Mouse (Mus musculus) MEL (cell line): ENCODE data around the gene Lama5. TPM values are rescaled to one million over a fixed set of nuclear protein-coding genes. Genes with fewer than 3 reads are reported as not detected.
A peak's percentile ranks its signal among the peaks of the same experiment; 100 is the strongest.

Experiments
- DNase-seq: peaks from one replicate; pipeline ENCODE4 v3.0.0; 2011; ENCODE audit warnings: low read depth, low spot score
- H3K27ac ChIP-seq: 2 replicates; pipeline ENCODE4 v1.5.1; 2012; ENCODE audit warnings: low read depth, mild to moderate bottlenecking, control low read depth, low read length, moderate library complexity; ENCODE audit not compliant: control insufficient read depth
- H3K27me3 ChIP-seq, 2 experiments: fragments of 150-350 bp in 1 of 2; sonication (generic) in 1 of 2; 2 replicates each; pipeline ENCODE4 v1.6.1; 2012; ENCODE audit warnings: low read length in 2 of 2, mild to moderate bottlenecking in 2 of 2, improper control_type of control experiment in 1 of 2, moderate library complexity in 1 of 2; ENCODE audit not compliant: insufficient read depth in 2 of 2, control insufficient read depth in 1 of 2
- H3K36me3 ChIP-seq, 2 experiments: 2 replicates each; pipeline ENCODE4 v1.6.1; 2012 to 2014; ENCODE audit warnings: low read length in 2 of 2, improper control_type of control experiment in 1 of 2, inconsistent platforms in 1 of 2, mild to moderate bottlenecking in 1 of 2; ENCODE audit not compliant: insufficient read depth in 2 of 2, control insufficient read depth in 1 of 2
- H3K4me1 ChIP-seq, 2 experiments: fragments of 150-350 bp in 1 of 2; sonication (generic) in 1 of 2; 2 replicates each; pipeline ENCODE4 v1.6.1; 2012; ENCODE audit warnings: low read length in 2 of 2, improper control_type of control experiment in 1 of 2, mild to moderate bottlenecking in 1 of 2; ENCODE audit not compliant: insufficient read depth in 2 of 2, control insufficient read depth in 1 of 2
- H3K4me3 ChIP-seq, 2 experiments: fragments of 150-350 bp in 1 of 2; sonication (generic) in 1 of 2; 2 replicates each; pipeline ENCODE4 v1.5.1; 2012; ENCODE audit warnings: low read depth in 2 of 2, low read length in 2 of 2, mild to moderate bottlenecking in 2 of 2, moderate library complexity in 2 of 2, control low read depth in 1 of 2, improper control_type of control experiment in 1 of 2; ENCODE audit not compliant: control insufficient read depth in 1 of 2, insufficient read depth in 1 of 2
- H3K79me2 ChIP-seq: 2 replicates; pipeline ENCODE4 v1.6.1; 2012; ENCODE audit warnings: mild to moderate bottlenecking, low read length, moderate library complexity; ENCODE audit not compliant: control insufficient read depth, poor library complexity, insufficient read depth
- H3K9ac ChIP-seq: 2 replicates; pipeline ENCODE4 v1.6.1; 2012; ENCODE audit warnings: low read depth, mild to moderate bottlenecking, control low read depth, low read length, moderate library complexity; ENCODE audit not compliant: control insufficient read depth, poor library complexity, severe bottlenecking
- H3K9me3 ChIP-seq: fragments of 150-350 bp; sonication (generic); replicated peaks from 2 replicates; pipeline ENCODE4 v1.6.1; 2012; ENCODE audit warnings: mild to moderate bottlenecking, low read length, improper control_type of control experiment, moderate library complexity; ENCODE audit not compliant: insufficient read depth
- E2F4 ChIP-seq: IDR thresholded peaks from 2 replicates; pipeline ENCODE4 v1.6.1; 2011; ENCODE audit warnings: low read depth, low read length, improper control_type of control experiment, borderline replicate concordance
- EP300 ChIP-seq, 2 experiments: IDR thresholded peaks; 2 replicates each; pipeline ENCODE4 v1.6.1; 2011; ENCODE audit warnings: improper control_type of control experiment in 2 of 2, low read length in 2 of 2, low read depth in 1 of 2, mild to moderate bottlenecking in 1 of 2
- ETS1 ChIP-seq: IDR thresholded peaks from 2 replicates; pipeline ENCODE4 v1.6.1; 2012; ENCODE audit warnings: low read depth, mild to moderate bottlenecking, inconsistent platforms, low read length, improper control_type of control experiment, moderate library complexity
- GABPA ChIP-seq: IDR thresholded peaks from 2 replicates; pipeline ENCODE4 v1.6.1; 2012; ENCODE audit warnings: low read depth, mild to moderate bottlenecking, inconsistent platforms, low read length, improper control_type of control experiment, moderate library complexity
- GATA1 ChIP-seq: IDR thresholded peaks from 2 replicates; pipeline ENCODE4 v1.6.1; 2011; ENCODE audit warnings: low read depth, low read length, improper control_type of control experiment
- MAX ChIP-seq: IDR thresholded peaks from 2 replicates; pipeline ENCODE4 v1.6.1; 2011; ENCODE audit warnings: low read length, improper control_type of control experiment
- MAZ ChIP-seq: IDR thresholded peaks from 2 replicates; pipeline ENCODE4 v1.6.1; 2012; ENCODE audit warnings: low read depth, mild to moderate bottlenecking, inconsistent platforms, low read length, improper control_type of control experiment
- MXI1 ChIP-seq: IDR thresholded peaks from 2 replicates; pipeline ENCODE4 v1.6.1; 2011; ENCODE audit warnings: mild to moderate bottlenecking, low read depth, low read length, improper control_type of control experiment
- SIN3A ChIP-seq: IDR thresholded peaks from 2 replicates; pipeline ENCODE4 v1.6.1; 2012; ENCODE audit warnings: low read length, improper control_type of control experiment, inconsistent platforms
- TAL1 ChIP-seq: IDR thresholded peaks from 2 replicates; pipeline ENCODE4 v1.6.1; 2012; ENCODE audit warnings: mild to moderate bottlenecking, inconsistent platforms, low read length, moderate library complexity, mixed read lengths
- TCF12 ChIP-seq: IDR thresholded peaks from 2 replicates; pipeline ENCODE4 v1.6.1; 2014; ENCODE audit warnings: low read depth, mild to moderate bottlenecking, inconsistent platforms, low read length, improper control_type of control experiment, moderate library complexity
- USF1 ChIP-seq: IDR thresholded peaks from 2 replicates; pipeline ENCODE4 v1.6.1; 2014; ENCODE audit warnings: low read depth, mild to moderate bottlenecking, inconsistent platforms, low read length, improper control_type of control experiment, moderate library complexity
- ZKSCAN1 ChIP-seq: IDR thresholded peaks from 2 replicates; pipeline ENCODE4 v1.6.1; 2012; ENCODE audit warnings: low read depth, mild to moderate bottlenecking, inconsistent platforms, low read length, improper control_type of control experiment, moderate library complexity
- polyA plus RNA-seq, 2 experiments: library from polyadenylated mRNA; stranded (reverse) in 1 of 2; unstranded in 1 of 2; fragments of >175 nt in 1 of 2; fragments of >200 nt in 1 of 2; gene quantifications; 2 replicates each; pipeline versions ENCODE4 v1.2.1 to v1.2.4; 2012; ENCODE audit warnings: low replicate concordance in 2 of 2, low read depth in 1 of 2; ENCODE audit not compliant: insufficient read length in 2 of 2, insufficient read depth in 1 of 2, missing spikeins in 1 of 2
- total RNA-seq: library from RNA; depleted of rRNA; stranded (reverse); fragments of 300-350 nt; gene quantifications from 2 replicates; pipeline ENCODE4 v1.2.3, GENCODE M21; 2012

Gene Lama5
- total and polyA plus RNA-seq, 3 experiments: 6.1 to 14.6 TPM; not detected in 1

DNA sequence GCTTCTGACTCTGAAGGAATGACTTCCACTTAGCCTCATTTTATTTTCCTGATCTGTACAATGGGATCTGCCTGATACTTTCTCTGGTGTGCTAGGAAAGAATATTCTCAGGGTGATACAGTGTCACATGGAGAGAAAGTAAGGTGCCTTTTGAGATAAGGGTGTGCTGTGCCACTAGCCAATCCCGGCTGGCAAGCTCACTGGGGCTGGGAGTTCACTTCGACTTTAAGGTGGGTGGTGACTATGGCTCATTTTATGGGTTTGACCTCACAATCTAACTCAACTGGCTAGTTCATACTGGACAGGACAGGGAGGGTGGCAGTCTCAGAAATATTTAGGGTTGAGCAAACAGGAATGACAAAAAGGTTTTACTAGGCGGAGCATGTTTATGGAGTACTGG, 11.3 kb upstream of the Lama5 start:
- Histone ChIP-seq H3K27me3 (no peaks in the 10 kb centered on the region), H3K4me3 (no peak overlapping the region), H3K4me1 (peaks cover 9 to 34% of the 10 kb centered on the region in 2 experiments), H3K79me2 (no peaks in the 10 kb centered on the region), H3K9ac (no peak overlapping the region), H3K27ac (peak overlapping the region; percentile 52), H3K9me3 (no peaks in the 10 kb centered on the region), H3K36me3 (peaks cover 0 to 24% of the 10 kb centered on the region in 2 experiments; a peak in 2 of 4 replicates)
- DNase-seq: peak; percentile 46
- TF ChIP-seq GABPA (no peak), TAL1 (peak; percentile 78), ETS1 (0 out of 2 replicates have a peak, but pooled peaks have one; percentile 9), USF1 (peak; percentile 44; the same call in 1 of the 2 replicates), TCF12 (0 out of 2 replicates have a peak, but pooled peaks have one; percentile 13), SIN3A (peak; percentile 42; the same call in 1 of the 2 replicates), GATA1 (peak; percentile 44; the same call in 1 of the 2 replicates), EP300 (IDR thresholded peaks at IDR 0.05; ENCODE audit: low read depth in 1 of 2, low read length in 2 of 2) (peak in 1 of 2 experiments; percentile 17; a peak in 1 of 4 replicates), MXI1 (0 out of 2 replicates have a peak, but pooled peaks have one; percentile 10), E2F4 (no peak), MAX (0 out of 2 replicates have a peak, but pooled peaks have one; percentile 17), ZKSCAN1 (no peak)

DNA sequence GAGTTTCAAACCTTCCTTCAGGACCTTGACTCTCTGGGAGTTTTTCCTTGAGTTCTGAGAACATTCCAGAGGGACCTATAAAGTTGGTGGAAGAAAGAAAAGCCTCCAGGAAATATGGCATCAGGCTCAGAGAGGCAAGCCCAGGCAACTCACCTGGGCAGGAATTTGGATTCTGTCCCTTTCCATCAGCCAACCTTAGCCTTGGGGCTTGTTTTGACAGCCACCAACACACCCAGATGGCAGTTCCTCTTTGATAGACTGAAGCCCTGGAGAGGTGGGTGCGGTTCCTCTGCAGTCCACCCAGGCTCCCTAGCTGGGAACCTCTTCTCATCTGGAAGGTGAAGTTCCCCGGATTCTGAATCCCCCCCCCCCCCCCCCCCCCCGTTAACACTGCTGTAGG, 10.8 kb upstream of the Lama5 start:
- TF ChIP-seq SIN3A (peak; percentile 63; the same call in 1 of the 2 replicates), ETS1 (0 out of 2 replicates have a peak, but pooled peaks have one; percentile 14), TAL1 (no peak), MXI1 (0 out of 2 replicates have a peak, but pooled peaks have one; percentile 37), MAZ (0 out of 2 replicates have a peak, but pooled peaks have one; percentile 27)
- TF ChIP-seq, all 39 proteins: peak for 4
- Histone ChIP-seq H3K9ac (no peak overlapping the region), H3K27ac (peak overlapping the region; percentile 52)

More for the DNA sequence above, 10.8 kb upstream of the Lama5 start:
- Histone ChIP-seq H3K27me3 (no peaks in the 10 kb centered on the region), H3K4me1 (peaks cover 9 to 34% of the 10 kb centered on the region in 2 experiments), H3K4me3 (no peak overlapping the region), H3K9me3 (no peaks in the 10 kb centered on the region), H3K79me2 (no peaks in the 10 kb centered on the region), H3K36me3 (peaks cover 0 to 24% of the 10 kb centered on the region in 2 experiments; a peak in 2 of 4 replicates)
- peak; percentile 64 for DNase-seq
